Mouse (Mus musculus): Measurements from ENCODE around the gene Rpl35a. TPM values are rescaled to one million over a fixed set of nuclear protein-coding genes. Genes with fewer than 3 reads are reported as not detected.

The Rpl35a gene
- polyA plus RNA-seq, 1 experiment from 2014 or later: 464 TPM

DNA sequence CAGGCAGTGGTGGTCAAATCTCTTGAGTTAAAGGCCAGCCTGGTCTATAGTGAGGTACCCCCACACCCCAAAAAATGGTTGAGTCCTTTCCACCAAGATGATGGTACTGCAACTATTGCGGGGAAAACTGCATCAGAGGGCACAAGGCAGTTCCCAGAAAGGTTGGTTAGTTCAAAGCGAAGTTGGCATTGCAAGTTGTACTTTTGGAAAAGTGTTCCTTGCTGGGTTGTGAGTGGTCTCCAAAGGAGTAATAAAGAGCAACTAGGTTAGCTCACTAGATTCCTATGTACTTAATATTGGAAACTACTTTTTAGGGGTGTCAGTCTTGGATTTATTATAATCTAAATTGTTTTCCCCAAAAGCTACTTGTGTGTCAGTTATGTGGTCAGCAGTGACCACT lies 4.7 kb downstream of the Rpl35a start:
- Histone ChIP-seq H3K4me1 (ENCODE audit: control insufficient read depth, low read depth, low read length) (peaks cover 36% of the 10 kb centered on the region), H3K9me3 (replicated peaks; ENCODE audit: control insufficient read depth, low read length) (no peaks in the 10 kb centered on the region), H3K4me2 (ENCODE audit: low read depth, low read length) (no peak overlapping the region), H3K27me3 (ENCODE audit: control insufficient read depth, insufficient read depth, low read depth, low read length) (no peaks in the 10 kb centered on the region), H3K27ac (ENCODE audit: low read length) (no peak overlapping the region), H3K4me3 (ENCODE audit: low read depth, low read length) (no peak overlapping the region), H3K36me3 (ENCODE audit: control insufficient read depth, insufficient read depth) (peaks cover 22% of the 10 kb centered on the region), H3K9ac (ENCODE audit: low read depth, low read length) (no peak overlapping the region)
- ATAC-seq (ENCODE audit: low read depth): no peak
- 81% methylated on average over 2 of the region's 2 CpGs for WGBS (ENCODE audit: insufficient replicate concordance)

DNA sequence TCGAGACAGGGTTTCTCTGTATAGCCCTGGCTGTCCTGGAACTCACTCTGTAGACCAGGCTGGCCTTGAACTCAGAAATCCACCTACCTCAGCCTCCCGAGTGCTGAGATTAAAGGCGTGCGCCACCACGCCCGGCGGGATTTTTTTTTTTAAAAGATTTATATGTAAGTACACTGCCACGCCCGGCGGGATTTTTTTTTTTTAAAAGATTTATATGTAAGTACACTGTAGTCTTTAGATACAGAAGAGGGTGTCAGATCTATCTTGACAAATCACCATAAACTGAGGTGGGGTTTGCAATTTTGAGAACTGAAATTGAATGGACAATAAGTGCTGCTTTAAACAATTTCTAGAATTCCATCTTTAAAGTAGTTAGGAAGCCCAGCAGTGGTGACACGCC lies 5.1 kb downstream of the Rpl35a start:
- no peak for ATAC-seq (ENCODE audit: low read depth)
- peak overlapping the region; percentile 82 for H3K4me2 ChIP-seq (ENCODE audit: low read depth, low read length)
- peak overlapping the region; percentile 84 for H3K4me3 ChIP-seq (ENCODE audit: low read depth, low read length)
- H3K9ac ChIP-seq (ENCODE audit: low read depth, low read length): peak overlapping the region; percentile 70
- 32% methylated on average over 11 of the region's 11 CpGs for WGBS (ENCODE audit: insufficient replicate concordance)
- H3K27ac ChIP-seq (ENCODE audit: low read length): peak overlapping the region; percentile 82
- no peaks in the 10 kb centered on the region for H3K9me3 ChIP-seq (replicated peaks; ENCODE audit: control insufficient read depth, low read length)
- H3K4me1 ChIP-seq (ENCODE audit: control insufficient read depth, low read depth, low read length): peaks cover 36% of the 10 kb centered on the region
- peaks cover 22% of the 10 kb centered on the region for H3K36me3 ChIP-seq (ENCODE audit: control insufficient read depth, insufficient read depth)
- no peaks in the 10 kb centered on the region for H3K27me3 ChIP-seq (ENCODE audit: control insufficient read depth, insufficient read depth, low read depth, low read length)

DNA sequence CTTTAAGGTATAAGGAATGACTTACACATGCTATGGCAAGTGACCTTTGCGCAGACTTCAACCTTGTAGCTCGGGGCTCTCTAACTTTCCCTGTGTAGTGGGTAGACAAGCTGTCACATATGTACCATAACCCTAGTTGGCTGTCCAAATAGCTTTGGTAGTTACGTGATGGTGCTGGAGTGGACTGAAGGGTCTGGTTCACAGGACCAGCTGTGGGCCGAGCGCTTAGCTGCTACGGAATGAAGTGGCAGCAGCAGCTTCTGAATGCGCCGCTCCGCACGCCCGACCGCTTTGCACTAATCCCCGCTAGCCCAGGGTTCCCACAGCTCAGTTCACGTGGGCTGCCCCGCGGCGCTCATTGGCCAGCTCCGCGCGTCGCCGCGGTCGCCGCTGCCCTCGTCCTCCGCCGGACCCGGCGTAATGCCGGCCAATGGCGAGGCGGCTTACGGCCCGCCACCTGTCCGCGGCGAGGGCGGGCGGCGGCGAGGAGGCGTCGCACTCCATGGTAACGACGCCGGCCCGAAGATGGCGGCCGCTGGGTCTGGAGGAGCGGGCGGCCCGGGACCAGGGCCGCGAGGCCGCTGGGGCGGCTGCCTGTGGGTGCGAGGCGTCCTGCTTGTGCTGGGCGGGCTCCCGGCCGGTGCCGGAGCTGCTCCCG lies 5.9 kb downstream of the Rpl35a start, which contains the start of gene Lmln:
Gene Lmln, plus strand, starts transcription at position 498 of the 658 bp plus-strand sequence.
- Histone ChIP-seq H3K4me1 (ENCODE audit: control insufficient read depth, low read depth, low read length) (peaks cover 36% of the 10 kb centered on the region), H3K27me3 (ENCODE audit: control insufficient read depth, insufficient read depth, low read depth, low read length) (no peaks in the 10 kb centered on the region), H3K27ac (ENCODE audit: low read length) (peak within 1 kb of the TSS; percentile 82), H3K9me3 (replicated peaks; ENCODE audit: control insufficient read depth, low read length) (no peaks in the 10 kb centered on the region), H3K4me2 (ENCODE audit: low read depth, low read length) (peak within 1 kb of the TSS; percentile 82), H3K36me3 (ENCODE audit: control insufficient read depth, insufficient read depth) (peaks cover 22% of the 10 kb centered on the region), H3K4me3 (ENCODE audit: low read depth, low read length) (peak within 1 kb of the TSS; percentile 84), H3K9ac (ENCODE audit: low read depth, low read length) (peak within 1 kb of the TSS; percentile 70)
- WGBS (ENCODE audit: insufficient replicate concordance): under 1% methylated on average over 64 of the region's 64 CpGs
- peak; percentile 96 for ATAC-seq (ENCODE audit: low read depth)

DNA sequence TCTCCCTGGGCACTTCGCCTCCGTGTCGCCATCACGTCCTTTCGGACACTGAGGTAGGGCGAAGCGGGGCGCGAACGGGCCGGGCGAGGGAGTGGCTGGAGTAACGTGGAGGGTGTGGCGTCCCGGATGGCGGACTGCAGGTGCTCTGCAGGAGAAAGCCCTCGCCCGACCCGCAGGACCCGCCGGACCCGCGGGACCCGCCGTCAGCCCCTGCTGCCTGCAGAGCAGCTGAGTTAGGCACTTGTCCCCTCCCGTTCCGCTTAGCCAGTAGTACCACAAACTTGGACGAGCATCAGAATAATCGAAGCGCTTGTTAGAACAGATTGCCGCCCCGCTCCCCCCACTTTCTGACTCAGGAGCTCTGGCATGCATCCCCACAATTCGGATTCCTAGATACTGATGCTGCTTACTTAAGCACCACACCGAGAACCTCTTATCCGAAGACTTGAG lies 6.5 kb downstream of the Rpl35a start:
- peak; percentile 71 for ATAC-seq (ENCODE audit: low read depth)

DNA sequence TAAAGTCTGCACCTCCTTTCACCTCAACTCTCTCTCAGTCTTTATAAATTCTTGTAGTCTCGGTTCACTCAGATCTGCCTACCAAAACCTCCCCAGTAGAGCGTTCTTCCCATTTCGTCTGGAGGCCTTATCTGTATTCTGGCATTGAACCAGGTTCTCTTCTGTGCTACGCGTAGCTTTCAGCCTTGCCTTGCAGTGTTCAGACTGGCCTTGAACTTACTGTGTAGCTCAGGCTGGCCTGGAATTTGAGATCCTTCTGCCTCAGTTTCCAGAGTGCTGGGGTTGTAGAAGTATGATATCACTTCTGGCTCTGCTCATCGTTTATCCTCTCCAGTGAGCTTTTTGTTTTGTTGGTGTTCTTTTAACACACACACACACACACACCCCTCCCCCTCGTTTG lies 7.0 kb downstream of the Rpl35a start:
- H3K9me3 ChIP-seq (replicated peaks; ENCODE audit: control insufficient read depth, low read length): no peaks in the 10 kb centered on the region
- WGBS (ENCODE audit: insufficient replicate concordance): 13% methylated on average over 7 of the region's 7 CpGs
- H3K36me3 ChIP-seq (ENCODE audit: control insufficient read depth, insufficient read depth): peaks cover 19% of the 10 kb centered on the region
- peak overlapping the region; percentile 82 for H3K4me2 ChIP-seq (ENCODE audit: low read depth, low read length)
- no peak for ATAC-seq (ENCODE audit: low read depth)
- H3K4me1 ChIP-seq (ENCODE audit: control insufficient read depth, low read depth, low read length): peaks cover 31% of the 10 kb centered on the region
- peak overlapping the region; percentile 84 for H3K4me3 ChIP-seq (ENCODE audit: low read depth, low read length)
- peak overlapping the region; percentile 18; the same call in 1 of the 2 replicates for H3K27ac ChIP-seq (ENCODE audit: low read length)
- peak overlapping the region; percentile 70 for H3K9ac ChIP-seq (ENCODE audit: low read depth, low read length)
- H3K27me3 ChIP-seq (ENCODE audit: control insufficient read depth, insufficient read depth, low read depth, low read length): no peaks in the 10 kb centered on the region

More for the DNA sequence above, 6.5 kb downstream of the Rpl35a start:
- Histone ChIP-seq H3K9ac (ENCODE audit: low read depth, low read length) (peak overlapping the region; percentile 70), H3K4me3 (ENCODE audit: low read depth, low read length) (peak overlapping the region; percentile 84), H3K9me3 (replicated peaks; ENCODE audit: control insufficient read depth, low read length) (no peaks in the 10 kb centered on the region), H3K36me3 (ENCODE audit: control insufficient read depth, insufficient read depth) (peaks cover 22% of the 10 kb centered on the region), H3K27me3 (ENCODE audit: control insufficient read depth, insufficient read depth, low read depth, low read length) (no peaks in the 10 kb centered on the region), H3K27ac (ENCODE audit: low read length) (peak overlapping the region; percentile 18; the same call in 1 of the 2 replicates), H3K4me1 (ENCODE audit: control insufficient read depth, low read depth, low read length) (peaks cover 36% of the 10 kb centered on the region), H3K4me2 (ENCODE audit: low read depth, low read length) (peak overlapping the region; percentile 82)
- under 1% methylated on average over 34 of the region's 35 CpGs for WGBS (ENCODE audit: insufficient replicate concordance)

DNA sequence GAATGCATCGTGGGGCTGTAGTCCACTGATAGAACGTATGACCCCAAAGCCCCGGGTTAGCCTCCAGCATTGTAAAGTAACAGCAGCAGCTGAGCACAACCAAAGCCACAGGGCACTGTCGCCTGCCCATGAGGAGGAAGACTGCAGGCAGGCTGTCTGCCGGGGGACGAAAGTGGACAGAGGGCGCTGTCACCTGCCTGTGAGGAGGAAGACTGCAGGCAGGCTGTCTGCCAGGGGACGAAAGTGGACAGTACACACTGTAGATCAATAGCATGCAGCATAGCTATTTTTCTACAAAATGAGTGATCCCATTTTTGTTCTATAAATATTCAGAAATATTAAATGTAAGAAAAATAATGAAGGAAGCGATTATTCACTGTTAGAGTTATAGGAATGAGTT lies 8.4 kb downstream of the Rpl35a start:
- Histone ChIP-seq H3K9me3 (replicated peaks; ENCODE audit: control insufficient read depth, low read length) (no peaks in the 10 kb centered on the region), H3K9ac (ENCODE audit: low read depth, low read length) (no peak overlapping the region), H3K4me1 (ENCODE audit: control insufficient read depth, low read depth, low read length) (peaks cover 20% of the 10 kb centered on the region), H3K36me3 (ENCODE audit: control insufficient read depth, insufficient read depth) (peaks cover 9% of the 10 kb centered on the region), H3K27ac (ENCODE audit: low read length) (no peak overlapping the region), H3K4me3 (ENCODE audit: low read depth, low read length) (no peak overlapping the region), H3K27me3 (ENCODE audit: control insufficient read depth, insufficient read depth, low read depth, low read length) (no peaks in the 10 kb centered on the region), H3K4me2 (ENCODE audit: low read depth, low read length) (no peak overlapping the region)
- WGBS (ENCODE audit: insufficient replicate concordance): 66% methylated on average over 9 of the region's 9 CpGs
- no peak for ATAC-seq (ENCODE audit: low read depth)

DNA sequence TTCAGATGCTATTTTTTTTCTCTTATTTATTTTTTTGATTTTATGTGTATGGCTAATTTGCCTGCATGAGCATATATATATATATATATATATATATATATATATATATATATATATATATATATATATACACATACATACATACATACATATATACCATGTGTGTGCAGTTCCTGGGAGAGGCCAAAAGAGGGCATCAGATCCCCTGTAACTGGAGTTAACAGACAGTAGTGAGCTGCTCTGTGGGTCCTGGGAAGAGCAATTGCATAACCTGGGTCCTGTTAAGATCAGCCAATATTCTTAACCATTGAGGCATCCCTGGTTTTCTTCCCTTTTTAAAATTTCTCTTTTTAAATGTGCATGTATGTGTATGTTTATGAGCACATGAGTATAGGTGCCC lies 14.7 kb downstream of the Rpl35a start:
- Histone ChIP-seq H3K27me3 (ENCODE audit: control insufficient read depth, insufficient read depth, low read depth, low read length) (no peaks in the 10 kb centered on the region), H3K4me3 (ENCODE audit: low read depth, low read length) (no peak overlapping the region), H3K4me1 (ENCODE audit: control insufficient read depth, low read depth, low read length) (no peaks in the 10 kb centered on the region; the same call in 1 of the 2 replicates), H3K4me2 (ENCODE audit: low read depth, low read length) (no peak overlapping the region), H3K36me3 (ENCODE audit: control insufficient read depth, insufficient read depth) (no peaks in the 10 kb centered on the region; the same call in 1 of the 2 replicates), H3K27ac (ENCODE audit: low read length) (no peak overlapping the region), H3K9ac (ENCODE audit: low read depth, low read length) (no peak overlapping the region), H3K9me3 (replicated peaks; ENCODE audit: control insufficient read depth, low read length) (no peaks in the 10 kb centered on the region)
- no peak for ATAC-seq (ENCODE audit: low read depth)

DNA sequence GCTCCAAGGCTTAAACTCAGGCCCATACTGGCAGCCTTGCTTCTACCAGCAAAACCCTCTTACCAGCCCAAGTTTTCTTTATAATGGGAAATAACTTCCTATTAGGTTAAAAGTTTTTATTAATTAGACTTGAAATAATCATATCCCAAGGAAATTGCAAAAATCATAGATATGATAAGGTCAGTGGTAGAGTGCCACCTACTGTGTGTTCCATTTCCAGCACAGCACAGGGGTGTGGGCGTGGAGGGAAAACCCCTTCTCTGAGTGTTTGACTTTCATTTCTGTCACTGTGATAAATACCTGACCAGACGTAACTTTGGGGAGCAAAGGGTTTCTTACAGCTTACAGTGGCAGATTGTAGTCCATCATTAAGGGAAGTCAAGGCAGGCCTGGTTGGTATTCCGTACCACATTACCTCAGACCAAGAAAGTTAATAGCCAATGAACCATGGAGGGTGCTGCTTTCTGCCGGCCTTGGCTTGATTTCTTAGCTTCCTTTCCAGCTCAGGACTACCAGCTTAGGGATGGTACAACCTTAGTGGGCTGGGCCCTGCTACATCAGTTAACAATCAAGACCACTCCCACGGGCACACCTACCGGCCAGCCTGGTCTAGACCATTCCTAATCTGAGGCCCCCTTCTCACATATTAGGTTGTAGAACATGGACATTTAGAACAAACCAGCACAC lies 16.8 kb downstream of the Rpl35a start:
- no peak for ATAC-seq (ENCODE audit: low read depth)
- WGBS (ENCODE audit: insufficient replicate concordance): 68% methylated on average over 6 of the region's 6 CpGs

DNA sequence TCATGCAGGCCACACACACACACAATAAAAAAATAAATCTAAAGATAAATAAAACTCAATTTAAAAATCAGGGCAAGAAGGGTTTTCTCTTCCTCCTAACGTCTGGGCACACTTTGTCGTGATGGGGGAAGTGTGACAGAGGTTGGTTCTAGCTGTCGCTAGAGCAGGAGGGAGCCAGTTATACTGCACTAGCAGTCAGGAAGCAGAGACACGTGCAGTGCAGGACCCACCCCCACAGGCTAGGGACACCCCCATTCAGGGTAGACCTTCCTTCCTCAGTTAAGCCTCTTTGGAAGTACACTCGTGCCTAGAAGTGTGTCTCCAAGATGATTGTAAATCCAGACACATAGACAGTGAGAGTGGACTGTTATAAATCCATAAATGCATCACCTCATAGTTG lies 18.7 kb downstream of the Rpl35a start:
- H3K4me2 ChIP-seq (ENCODE audit: low read depth, low read length): no peak overlapping the region
- peaks cover 3% of the 10 kb centered on the region for H3K4me1 ChIP-seq (ENCODE audit: control insufficient read depth, low read depth, low read length)
- no peak overlapping the region for H3K4me3 ChIP-seq (ENCODE audit: low read depth, low read length)
- 41% methylated on average over 5 of the region's 5 CpGs for WGBS (ENCODE audit: insufficient replicate concordance)
- H3K36me3 ChIP-seq (ENCODE audit: control insufficient read depth, insufficient read depth): no peaks in the 10 kb centered on the region
- H3K27me3 ChIP-seq (ENCODE audit: control insufficient read depth, insufficient read depth, low read depth, low read length): no peaks in the 10 kb centered on the region
- H3K27ac ChIP-seq (ENCODE audit: low read length): no peak overlapping the region
- no peaks in the 10 kb centered on the region for H3K9me3 ChIP-seq (replicated peaks; ENCODE audit: control insufficient read depth, low read length)
- H3K9ac ChIP-seq (ENCODE audit: low read depth, low read length): no peak overlapping the region
- ATAC-seq (ENCODE audit: low read depth): no peak

More for the DNA sequence above, 16.8 kb downstream of the Rpl35a start:
- Histone ChIP-seq H3K9ac (ENCODE audit: low read depth, low read length) (no peak overlapping the region), H3K9me3 (replicated peaks; ENCODE audit: control insufficient read depth, low read length) (no peaks in the 10 kb centered on the region), H3K4me1 (ENCODE audit: control insufficient read depth, low read depth, low read length) (peaks cover 3% of the 10 kb centered on the region), H3K27me3 (ENCODE audit: control insufficient read depth, insufficient read depth, low read depth, low read length) (no peaks in the 10 kb centered on the region), H3K4me2 (ENCODE audit: low read depth, low read length) (no peak overlapping the region), H3K36me3 (ENCODE audit: control insufficient read depth, insufficient read depth) (no peaks in the 10 kb centered on the region), H3K27ac (ENCODE audit: low read length) (no peak overlapping the region), H3K4me3 (ENCODE audit: low read depth, low read length) (no peak overlapping the region)
